Mouse (Mus musculus): Measurements from ENCODE around the gene Tpp2. TPM values are rescaled to one million over a fixed set of nuclear protein-coding genes. Genes with fewer than 3 reads are reported as not detected.
A peak's percentile ranks its signal among the peaks of the same experiment; 100 is the strongest.
"Not testable (repeated sequence)": the region's sequence is repeated elsewhere in the genome, so short reads cannot be mapped to it uniquely, and the experiment has no call there.

The Tpp2 gene
- total RNA-seq, 2 experiments from 2014 or later = 44.4 to 46.8 TPM

DNA sequence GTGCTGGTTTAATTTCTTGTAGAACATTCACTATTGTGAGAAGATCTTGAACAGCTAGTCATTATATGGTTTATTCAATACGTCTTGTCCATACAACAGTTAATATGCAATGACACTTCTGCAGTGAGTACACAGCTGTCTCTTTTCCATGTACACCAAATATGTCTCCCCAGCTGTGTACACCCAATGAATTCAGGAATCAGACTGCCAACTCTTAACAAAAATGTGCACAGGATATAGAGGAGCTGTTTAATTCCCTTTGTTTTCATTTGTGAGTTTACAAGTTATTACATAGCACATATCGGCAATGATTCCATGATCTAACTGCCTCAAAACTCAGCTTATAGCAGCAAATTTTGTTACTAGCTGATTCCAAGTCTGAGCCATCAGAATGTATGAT, 71.1 kb downstream of the Tpp2 start:
- DNase-seq (ENCODE audit: low spot score in 2 of 2) = no peak

DNA sequence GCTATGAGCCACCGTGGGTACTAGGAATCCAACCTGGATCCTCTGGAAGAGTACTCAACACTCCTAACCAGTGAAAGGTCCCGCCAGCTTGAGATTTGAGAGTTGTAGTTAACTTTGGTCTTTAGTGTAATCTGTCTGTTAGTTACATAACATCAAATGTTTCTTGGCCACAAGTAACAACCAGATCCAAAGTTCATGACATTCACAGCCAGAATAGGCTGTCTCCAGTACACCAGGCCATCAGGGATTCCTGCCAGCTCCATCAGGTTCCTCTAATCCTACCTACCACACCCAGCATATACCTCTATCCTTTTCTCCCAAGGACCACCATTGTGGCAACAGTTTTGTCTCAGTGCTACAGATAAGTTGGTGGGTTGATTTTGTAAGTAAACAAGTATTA, 82.1 kb downstream of the Tpp2 start:
- no peak for DNase-seq (ENCODE audit: low spot score in 2 of 2)

DNA sequence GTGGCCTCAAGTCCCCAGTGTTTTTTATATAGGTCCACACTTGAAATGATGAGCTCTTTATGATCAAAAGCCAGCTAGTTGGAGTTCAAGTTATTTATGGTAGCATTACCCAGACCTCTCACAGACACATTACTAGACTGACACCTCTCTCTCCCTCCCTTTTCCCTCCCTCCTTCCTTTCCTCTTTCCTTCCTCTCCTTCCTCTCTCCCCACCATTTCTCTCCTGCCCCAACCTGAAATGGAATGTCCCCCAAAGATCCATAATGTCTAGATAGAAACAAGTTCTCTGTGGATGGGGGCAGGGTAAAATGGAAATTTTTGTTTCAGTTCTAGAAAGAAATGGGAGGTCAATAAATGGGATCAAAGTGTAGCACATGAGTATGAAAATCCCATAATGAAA, 86.5 kb downstream of the Tpp2 start, which contains the start of gene Mettl21c:
TSS of gene Mettl21c (minus strand) at position 101 of the 400 bp plus-strand sequence.
- no peak for DNase-seq (ENCODE audit: low spot score in 2 of 2)

DNA sequence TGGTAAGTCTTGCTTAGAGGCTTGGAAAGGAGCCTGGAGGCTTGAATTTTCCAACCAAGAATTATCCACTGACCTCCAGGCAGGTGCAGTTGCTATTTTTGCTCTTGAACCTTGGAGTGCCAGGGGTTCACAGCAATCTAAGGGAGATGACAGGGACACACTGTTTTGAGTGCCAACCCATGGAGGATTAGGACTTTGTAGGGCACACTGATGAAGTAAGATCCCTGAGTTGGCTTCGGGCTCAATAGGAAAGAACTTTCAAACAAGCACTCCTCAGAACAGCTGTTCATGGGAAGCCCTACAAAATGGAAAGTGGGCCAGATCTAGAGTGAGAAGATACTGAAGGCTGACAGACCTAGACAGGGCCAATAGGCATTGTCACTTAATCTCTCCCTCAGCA, 89.2 kb downstream of the Tpp2 start:
- no peak for DNase-seq (ENCODE audit: low spot score in 2 of 2)

DNA sequence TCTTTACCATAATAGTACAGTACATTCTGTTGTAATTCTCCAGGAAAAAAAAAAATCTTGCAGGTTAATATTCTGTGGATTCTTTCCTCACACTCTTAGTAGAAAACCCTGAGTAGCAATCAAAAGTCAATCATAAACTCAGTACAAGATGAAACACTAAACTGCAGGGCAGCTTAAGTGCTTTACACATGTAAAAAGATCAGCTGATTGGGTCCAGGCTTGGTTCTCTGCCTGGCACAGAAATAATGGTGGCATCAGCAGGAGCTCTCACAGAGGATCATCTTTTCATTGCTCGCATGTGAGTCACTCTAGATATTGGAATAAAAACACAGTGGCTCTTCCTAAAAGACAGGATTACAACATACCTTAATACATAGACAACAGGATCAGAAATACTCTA, 94.2 kb downstream of the Tpp2 start:
- no peak for DNase-seq (ENCODE audit: low spot score in 2 of 2)

DNA sequence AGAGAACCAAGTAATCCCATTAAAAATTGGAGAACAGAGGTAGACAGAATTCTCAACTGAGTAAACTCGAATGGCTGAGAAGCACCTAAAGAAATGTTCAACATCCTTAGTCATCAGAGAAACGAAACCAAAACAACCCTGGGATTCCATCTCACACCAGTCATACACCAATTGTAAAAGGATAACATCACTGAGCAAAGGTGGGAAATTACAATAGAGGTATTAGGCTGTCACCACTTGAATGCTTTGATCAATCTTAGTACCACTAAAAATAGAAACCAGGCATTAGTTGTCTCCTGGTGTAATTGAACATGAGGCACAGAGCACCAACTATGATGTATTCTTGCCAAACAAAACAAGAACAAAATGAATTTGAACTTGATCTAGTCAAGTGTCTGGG, 98.8 kb downstream of the Tpp2 start:
- no peak for DNase-seq (ENCODE audit: low spot score in 2 of 2)

DNA sequence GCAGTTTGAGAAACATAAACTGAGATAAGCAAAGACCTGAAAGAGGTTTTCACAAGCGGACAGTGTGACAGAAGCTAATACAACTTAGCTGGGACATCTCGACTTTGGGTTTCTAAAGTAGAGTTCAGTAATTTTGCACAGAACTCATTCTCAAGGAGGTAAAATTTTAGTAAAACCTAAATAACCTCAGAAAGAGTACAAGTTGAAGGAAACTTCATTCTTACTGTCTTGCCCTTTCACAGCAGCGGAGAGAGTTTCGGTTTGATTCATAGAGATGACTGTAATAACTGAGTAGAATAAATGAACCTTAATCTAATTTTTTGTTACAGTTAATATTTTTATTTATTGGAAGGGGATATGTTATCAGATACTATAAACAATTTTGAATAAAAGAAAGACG, 99.5 kb downstream of the Tpp2 start:
- DNase-seq (ENCODE audit: low spot score in 2 of 2) = no peak

DNA sequence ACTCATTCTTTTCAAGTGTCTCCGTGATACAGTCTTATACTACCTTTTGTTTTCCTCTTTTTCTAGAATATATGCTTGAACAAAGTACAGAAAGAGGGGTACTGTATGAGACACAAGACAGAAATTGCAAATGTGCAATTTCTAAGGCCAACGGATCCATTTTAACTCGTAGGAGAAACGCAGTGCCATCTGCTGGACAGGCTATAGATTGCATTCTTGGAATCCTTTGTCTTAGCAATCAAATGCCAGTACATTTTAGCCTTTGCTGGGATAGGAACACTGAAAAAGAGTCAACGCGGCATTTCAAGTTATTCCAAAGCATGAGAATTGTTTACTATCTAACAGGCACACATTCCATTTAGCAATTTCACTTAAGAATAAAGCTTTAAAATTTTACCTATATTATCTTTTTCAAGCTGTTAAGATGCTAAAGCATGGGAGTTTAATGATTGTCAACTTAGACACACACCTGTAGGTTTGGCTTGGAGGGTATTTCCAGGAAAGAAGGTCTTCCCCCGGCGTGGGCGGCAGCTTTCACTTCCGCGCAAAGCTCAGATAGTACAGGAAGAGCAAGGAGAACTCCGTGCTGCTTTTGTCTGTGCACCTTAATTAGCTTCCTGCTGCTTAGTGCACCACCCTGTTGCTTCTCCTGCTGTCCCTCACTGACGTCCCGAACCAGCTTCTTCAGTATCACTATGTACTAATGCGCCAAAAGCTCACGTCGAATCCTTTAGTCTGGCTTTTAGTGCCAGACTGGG, 108.5 kb downstream of the Tpp2 start:
- DNase-seq (ENCODE audit: low spot score in 2 of 2) = peak; percentile 41 to 58

DNA sequence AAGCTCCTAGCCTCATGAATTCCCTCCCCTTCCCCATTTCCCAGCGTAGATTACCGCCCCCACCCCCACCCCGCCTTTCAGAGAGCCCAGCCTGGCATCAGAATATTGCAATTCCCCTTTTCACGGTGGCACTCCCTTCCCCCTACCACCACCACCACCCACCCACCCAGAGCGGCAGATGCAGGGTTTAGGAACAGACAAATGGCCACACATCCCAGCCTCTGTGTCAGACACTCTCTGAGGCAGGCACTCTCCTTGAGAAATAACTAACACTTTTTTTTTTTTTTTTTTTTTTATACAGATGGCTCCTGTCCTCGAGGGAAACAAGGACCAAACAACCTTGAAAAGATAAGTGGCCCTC, 109.1 kb downstream of the Tpp2 start:
- no peak for DNase-seq (ENCODE audit: low spot score in 2 of 2)

DNA sequence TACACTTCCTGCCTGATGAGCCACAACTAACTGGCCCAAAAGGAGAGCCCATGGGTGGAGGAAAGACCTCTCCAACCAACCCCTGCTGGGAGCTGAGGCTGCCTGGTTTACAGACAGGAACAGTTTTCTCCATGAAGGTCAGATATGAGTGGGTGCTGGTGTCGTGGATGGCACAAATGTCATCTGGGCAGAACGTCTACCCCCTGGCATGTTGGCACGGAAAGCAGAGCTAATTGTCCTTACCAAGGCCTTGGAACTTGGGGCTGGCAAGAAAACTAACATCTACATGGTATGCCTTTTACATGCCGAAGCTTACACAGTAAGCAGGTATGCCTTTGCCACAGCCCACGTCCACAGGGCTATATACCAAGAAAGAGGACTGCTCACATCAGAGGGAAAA, 112.2 kb downstream of the Tpp2 start:
- not testable (repeated sequence) for DNase-seq (ENCODE audit: low spot score in 2 of 2)

DNA sequence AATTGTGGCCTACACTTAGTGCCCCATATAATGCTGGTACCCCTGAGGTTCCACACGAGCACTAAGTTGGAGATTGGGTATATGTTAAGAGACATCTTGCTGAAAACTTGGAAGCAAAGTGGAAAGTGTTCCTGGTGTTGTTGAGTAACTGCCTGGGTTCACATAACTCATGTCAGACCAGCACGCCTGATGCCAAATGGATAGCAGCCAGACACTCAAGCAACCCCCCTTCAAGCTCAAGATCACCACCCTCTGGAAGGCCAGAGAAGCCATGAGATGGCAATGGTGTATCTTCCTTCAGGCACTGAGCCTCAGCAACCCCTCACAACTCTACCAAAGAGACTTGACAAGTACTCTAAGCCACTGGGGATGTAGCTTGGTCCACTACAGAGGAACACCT, 113.1 kb downstream of the Tpp2 start:
- DNase-seq (ENCODE audit: low spot score in 2 of 2) = no peak

Small RNA genes lying within 50 kb of the gene (microRNA-seq; reads per million reads assigned to microRNA genes)
- 0 reads per million in 2 experiments for gene Gm24180

Other genes starting within 250 kb of the Tpp2 start
- 1 to 10 TPM in 1 of 2 experiments, under 1 TPM in 1; 0.77 to 2.0 TPM for gene 1500015O10Rik, start 203.0 kb upstream of the Tpp2 start, total RNA-seq (2021)
- gene Uxs1, start 105.8 kb upstream of the Tpp2 start, total RNA-seq (2021) = 10 to 100 TPM; 56.9 to 59.0 TPM
- gene Mettl21c, start 86.4 kb downstream of the Tpp2 start, total RNA-seq (2021) = not detected
- not detected for gene Gm8251, start 128.3 kb downstream of the Tpp2 start, total RNA-seq (2021)
- gene Tex30, start 168.8 kb downstream of the Tpp2 start, total RNA-seq (2021) = 10 to 100 TPM in 1 of 2 experiments, 1 to 10 TPM in 1; 8.0 to 10.9 TPM
- 10 to 100 TPM in 1 of 2 experiments, 1 to 10 TPM in 1; 8.6 to 10.6 TPM for gene Kdelc1, start 185.2 kb downstream of the Tpp2 start, total RNA-seq (2021)
- 10 to 100 TPM; 30.0 to 34.6 TPM for gene Bivm, start 185.3 kb downstream of the Tpp2 start, total RNA-seq (2021)
- gene Ercc5, start 214.1 kb downstream of the Tpp2 start, total RNA-seq (2021) = 10 to 100 TPM; 21.5 to 22.8 TPM

Measured in left cerebral cortex, adult 18-20 months (tissue).